Mouse (Mus musculus): ENCODE results near the gene Cacna1g. TPM values are rescaled to one million over a fixed set of nuclear protein-coding genes. Genes with fewer than 3 reads are reported as not detected.
A peak's percentile ranks its signal among the peaks of the same experiment; 100 is the strongest.
"Not testable (repeated sequence)": the region's sequence is repeated elsewhere in the genome, so short reads cannot be mapped to it uniquely, and the experiment has no call there.

The Cacna1g gene
- total and polyA plus RNA-seq, 3 experiments = 1.7 to 3.7 (median 2.4) TPM

DNA sequence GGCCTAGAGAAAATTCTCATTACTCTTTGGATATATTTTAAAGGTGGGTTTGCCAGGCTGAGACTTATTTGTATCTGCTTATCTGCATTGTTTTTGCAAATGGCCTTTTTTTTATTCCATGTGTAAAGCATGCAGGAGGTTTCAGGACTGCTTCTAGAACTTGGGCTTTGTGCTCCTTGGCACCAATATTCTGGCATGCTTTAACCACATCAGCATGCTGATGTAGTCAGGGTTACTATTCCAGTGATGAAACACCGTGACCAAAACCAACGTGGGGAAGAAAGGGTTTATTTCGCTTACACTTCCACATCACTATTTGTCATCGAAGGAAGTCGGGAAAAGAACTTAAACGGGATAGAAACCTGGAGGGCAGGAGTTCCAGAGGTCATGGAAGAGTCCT lies 73.0 kb downstream of the Cacna1g start:
- H3K4me1 ChIP-seq (ENCODE audit: control insufficient read depth in 1 of 2, insufficient read depth in 2 of 2) = peaks cover 8 to 33% of the 10 kb centered on the region in 2 experiments; a peak in 3 of 4 replicates
- no peak overlapping the region for H3K9ac ChIP-seq (ENCODE audit: insufficient read depth, low read depth)
- H3K4me3 ChIP-seq (replicated peaks in 1 of 3; ENCODE audit: low read depth in 2 of 3, low read length in 2 of 3, poor library complexity in 1 of 3) = no peak overlapping the region
- dilution Hi-C loops (cut with MboI; ENCODE audit: extremely low pct_ligation_motif_present, extremely low pct_unique_long_range_greater_than_20kb, low sequenced_read_pairs) (no loop called here), in situ Hi-C loops (cut with MboI; ENCODE audit: low pct_ligation_motif_present, low pct_unique_long_range_greater_than_20kb, low sequenced_read_pairs) (no loop called here)
- no peaks in the 10 kb centered on the region for H3K9me3 ChIP-seq (replicated peaks; ENCODE audit: low read length)
- TF ChIP-seq ELF1 (IDR thresholded peaks at IDR 0.05; ENCODE audit: low read depth, low read length) (no peak), ZNF384 (IDR thresholded peaks at IDR 0.05; ENCODE audit: low read depth, low read length) (no peak), GABPA (IDR thresholded peaks at IDR 0.05; ENCODE audit: insufficient replicate concordance, low read depth, low read length) (no peak), CHD1 (IDR thresholded peaks at IDR 0.05; ENCODE audit: low read depth, low read length) (no peak)
- H3K36me3 ChIP-seq (replicated peaks in 1 of 2; ENCODE audit: control insufficient read depth in 1 of 2, insufficient read depth in 1 of 2, low read length in 1 of 2) = no peaks in the 10 kb centered on the region
- H3K27me3 ChIP-seq (replicated peaks) = peaks cover 2% of the 10 kb centered on the region
- DNase-seq (ENCODE audit: extremely low read depth) = no peak
- no peaks in the 10 kb centered on the region for H3K79me2 ChIP-seq (replicated peaks; ENCODE audit: control insufficient read depth, extremely low read depth, insufficient read depth, poor library complexity, severe bottlenecking)
- no peak overlapping the region for H3K27ac ChIP-seq (ENCODE audit: insufficient read depth, low read depth)
- no peak overlapping the region for H3K4me2 ChIP-seq (ENCODE audit: insufficient read depth, low read depth, poor library complexity, severe bottlenecking)

DNA sequence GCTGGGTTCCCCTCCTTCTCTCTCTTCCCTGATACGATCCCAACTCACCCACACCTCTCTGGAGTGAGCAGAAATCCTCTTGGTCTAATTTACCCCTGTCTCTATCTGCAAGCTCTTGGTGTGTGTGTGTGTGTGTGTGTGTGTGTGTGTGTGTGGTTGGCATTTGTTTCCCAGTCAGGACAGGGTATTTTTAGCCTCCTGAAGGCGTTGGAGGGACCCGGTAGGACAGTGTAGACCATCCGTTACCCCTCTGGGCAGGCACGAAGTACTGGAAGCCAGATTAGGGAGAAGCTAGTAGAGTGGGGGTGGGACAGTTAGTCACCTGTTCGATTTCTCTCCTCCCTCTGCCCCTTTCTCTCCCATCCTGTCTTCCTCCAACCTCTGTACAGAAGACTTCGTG lies 79.9 kb downstream of the Cacna1g start:
- no peak overlapping the region for H3K4me3 ChIP-seq (replicated peaks in 1 of 3; ENCODE audit: low read depth in 2 of 3, low read length in 2 of 3, poor library complexity in 1 of 3)
- dilution Hi-C loops (cut with MboI; ENCODE audit: extremely low pct_ligation_motif_present, extremely low pct_unique_long_range_greater_than_20kb, low sequenced_read_pairs) = no loop called here
- DNase-seq (ENCODE audit: extremely low read depth) = no peak
- H3K27ac ChIP-seq (ENCODE audit: insufficient read depth, low read depth) = no peak overlapping the region
- peaks cover 3% of the 10 kb centered on the region for H3K27me3 ChIP-seq (replicated peaks)
- no peak overlapping the region for H3K9ac ChIP-seq (ENCODE audit: insufficient read depth, low read depth)
- in situ Hi-C loops (cut with MboI; ENCODE audit: low pct_ligation_motif_present, low pct_unique_long_range_greater_than_20kb, low sequenced_read_pairs) = no loop called here
- H3K9me3 ChIP-seq (replicated peaks; ENCODE audit: low read length) = no peaks in the 10 kb centered on the region
- H3K36me3 ChIP-seq (replicated peaks in 1 of 2; ENCODE audit: control insufficient read depth in 1 of 2, insufficient read depth in 1 of 2, low read length in 1 of 2) = no peaks in the 10 kb centered on the region
- H3K4me1 ChIP-seq (ENCODE audit: control insufficient read depth in 1 of 2, insufficient read depth in 2 of 2) = peaks cover 24 to 45% of the 10 kb centered on the region in 2 experiments
- H3K4me2 ChIP-seq (ENCODE audit: insufficient read depth, low read depth, poor library complexity, severe bottlenecking) = no peak overlapping the region
- no peaks in the 10 kb centered on the region for H3K79me2 ChIP-seq (replicated peaks; ENCODE audit: control insufficient read depth, extremely low read depth, insufficient read depth, poor library complexity, severe bottlenecking)
- TF ChIP-seq MAX (IDR thresholded peaks at IDR 0.05; ENCODE audit: low read length) = no peak
- no peak for TF ChIP-seq POLR2AphosphoS2 (IDR thresholded peaks at IDR 0.05; ENCODE audit: low read depth, low read length)
- TF ChIP-seq E2F4 (IDR thresholded peaks at IDR 0.05; ENCODE audit: insufficient replicate concordance, low read depth, low read length) = no peak

DNA sequence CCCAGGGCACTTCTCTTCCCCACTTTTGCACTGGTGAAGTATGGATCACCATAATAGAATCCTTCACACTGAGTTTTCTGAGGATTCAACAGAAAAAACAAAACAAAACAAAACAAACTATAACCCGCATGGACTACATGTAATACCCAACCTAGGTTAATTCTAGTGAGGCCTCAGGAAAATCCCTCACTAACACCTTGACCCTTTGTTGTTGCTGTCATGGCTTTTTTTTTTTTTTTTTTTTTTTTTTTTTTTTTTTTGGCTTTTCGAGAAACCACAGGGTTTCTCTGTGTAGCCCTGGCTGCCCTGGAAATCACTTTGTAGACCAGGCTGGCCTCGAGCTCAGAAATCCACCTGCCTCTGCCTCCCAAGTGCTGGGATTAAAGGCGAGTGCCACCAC lies 80.5 kb downstream of the Cacna1g start:
- H3K36me3 ChIP-seq (replicated peaks in 1 of 2; ENCODE audit: control insufficient read depth in 1 of 2, insufficient read depth in 1 of 2, low read length in 1 of 2); H3K27ac ChIP-seq (ENCODE audit: insufficient read depth, low read depth); H3K9me3 ChIP-seq (replicated peaks; ENCODE audit: low read length); DNase-seq (ENCODE audit: extremely low read depth); H3K79me2 ChIP-seq (replicated peaks; ENCODE audit: control insufficient read depth, extremely low read depth, insufficient read depth, poor library complexity, severe bottlenecking); H3K4me2 ChIP-seq (ENCODE audit: insufficient read depth, low read depth, poor library complexity, severe bottlenecking); H3K27me3 ChIP-seq (replicated peaks); H3K9ac ChIP-seq (ENCODE audit: insufficient read depth, low read depth); H3K4me3 ChIP-seq (replicated peaks in 1 of 3; ENCODE audit: low read depth in 2 of 3, low read length in 2 of 3, poor library complexity in 1 of 3); in situ Hi-C loops (cut with MboI; ENCODE audit: low pct_ligation_motif_present, low pct_unique_long_range_greater_than_20kb, low sequenced_read_pairs); dilution Hi-C loops (cut with MboI; ENCODE audit: extremely low pct_ligation_motif_present, extremely low pct_unique_long_range_greater_than_20kb, low sequenced_read_pairs): not testable (repeated sequence)
- peaks cover 24 to 50% of the 10 kb centered on the region in 2 experiments for H3K4me1 ChIP-seq (ENCODE audit: control insufficient read depth in 1 of 2, insufficient read depth in 2 of 2)
- TF ChIP-seq ZNF384 (IDR thresholded peaks at IDR 0.05; ENCODE audit: low read depth, low read length) = peak; percentile 89
